Mouse (Mus musculus) retina, postnatal 1 day (tissue): Measurements from ENCODE around the gene Cryab.

Experiments
- DNase-seq: peaks from one replicate; pipeline ENCODE4 v3.0.0-alpha.2; 2012

Cryab gene

GRCm38 (mm10) chr9:50751323-50751722 lies at the start of gene Cryab:
Gene Cryab, plus strand, starts transcription at chr9:50751325.
- no peak for DNase-seq

- no peak for DNase-seq
Measured at GRCm38 (mm10) chr9:50704907-50705306, 46.2 kb upstream of the Cryab start.

GRCm38 (mm10) chr9:50709108-50709507 lies 42.0 kb upstream of the Cryab start:
- peak; percentile 45 for DNase-seq

GRCm38 (mm10) chr9:50711337-50711736 lies 39.8 kb upstream of the Cryab start:
- no peak for DNase-seq

GRCm38 (mm10) chr9:50714188-50714587 lies 36.9 kb upstream of the Cryab start:
- DNase-seq: no peak

GRCm38 (mm10) chr9:50718878-50719277 lies 32.2 kb upstream of the Cryab start:
- DNase-seq: no peak

- no peak for DNase-seq
Measured at GRCm38 (mm10) chr9:50721061-50721460, 30.1 kb upstream of the Cryab start.

- no peak for DNase-seq
Measured at GRCm38 (mm10) chr9:50722451-50722911, 28.6 kb upstream of the Cryab start.

- DNase-seq: no peak
Measured at GRCm38 (mm10) chr9:50723406-50723805, 27.7 kb upstream of the Cryab start.

GRCm38 (mm10) chr9:50724147-50724546 lies 27.0 kb upstream of the Cryab start:
- DNase-seq: no peak

- peak; percentile 60 for DNase-seq
Measured at GRCm38 (mm10) chr9:50724661-50725330, 26.3 kb upstream of the Cryab start.

- DNase-seq: peak; percentile 42
Measured at GRCm38 (mm10) chr9:50725921-50726590, 25.1 kb upstream of the Cryab start.

GRCm38 (mm10) chr9:50727171-50727924 lies 23.8 kb upstream of the Cryab start:
- DNase-seq: peak; percentile 54

GRCm38 (mm10) chr9:50727925-50728651 lies 23.0 kb upstream of the Cryab start:
- DNase-seq: peak; percentile 95

GRCm38 (mm10) chr9:50729600-50729999 lies 21.5 kb upstream of the Cryab start:
- DNase-seq: no peak

- DNase-seq: no peak
Measured at GRCm38 (mm10) chr9:50732560-50732959, 18.6 kb upstream of the Cryab start.

GRCm38 (mm10) chr9:50734989-50735388 lies 16.1 kb upstream of the Cryab start:
- peak; percentile 82 for DNase-seq

- peak; percentile 96 for DNase-seq
Measured at GRCm38 (mm10) chr9:50738914-50739870, 11.9 kb upstream of the Cryab start, which contains the start of gene Dixdc1. Gene Dixdc1, minus strand, starts transcription at chr9:50739517.

- DNase-seq: no peak
Measured at GRCm38 (mm10) chr9:50740867-50741784, 10.0 kb upstream of the Cryab start.

GRCm38 (mm10) chr9:50742261-50742660 lies 8.9 kb upstream of the Cryab start:
- no peak for DNase-seq

GRCm38 (mm10) chr9:50742744-50743143 lies 8.4 kb upstream of the Cryab start:
- DNase-seq: no peak
